18 mouse cellular contexts compared by ENCODE assay signal in genomic region chr6:61206619-61207018, GRCm38 (mm10). TPM values are rescaled to one million over a fixed set of nuclear protein-coding genes. Genes with fewer than 3 reads are reported as not detected.
"Had no signal": no experiment of that assay in that cellular context is flagged by ENCODE, and none has a peak within 500 bp of the region (broad histone marks: within the 10 kb centered on the region; RNA-seq: fewer than 3 reads in every experiment).

No protein-coding gene starts in this region.

- H3K27ac ChIP-seq: left cerebral cortex, adult 2 months; limb, embryonic 10.5 days; limb, embryonic 13.5 days; liver, embryonic 13.5 days; midbrain, embryonic 12.5 days; midbrain, embryonic 15.5 days had no signal

- H3K4me2 ChIP-seq: limb, embryonic 13.5 days; liver, embryonic 13.5 days; midbrain, embryonic 12.5 days; midbrain, embryonic 15.5 days had no signal

- H3K9me3 ChIP-seq: limb, embryonic 10.5 days; limb, embryonic 13.5 days; liver, embryonic 13.5 days; midbrain, embryonic 12.5 days; midbrain, embryonic 15.5 days had no signal

- ATAC-seq: intestine, embryonic 16.5 days; midbrain, embryonic 15.5 days had no signal

- H3K27me3 ChIP-seq: limb, embryonic 13.5 days; liver, embryonic 13.5 days; midbrain, embryonic 12.5 days; midbrain, embryonic 15.5 days had no signal

- H3K4me1 ChIP-seq: liver, embryonic 13.5 days; midbrain, embryonic 12.5 days had no signal

- H3K9ac ChIP-seq: limb, embryonic 13.5 days; liver, embryonic 13.5 days; midbrain, embryonic 12.5 days; midbrain, embryonic 15.5 days had no signal

- H3K4me3 ChIP-seq: left cerebral cortex, adult 2 months; limb, embryonic 10.5 days; limb, embryonic 13.5 days; liver, embryonic 13.5 days; midbrain, embryonic 12.5 days; midbrain, embryonic 15.5 days had no signal

- H3K36me3 ChIP-seq: limb, embryonic 10.5 days; limb, embryonic 13.5 days; liver, embryonic 13.5 days; midbrain, embryonic 12.5 days; midbrain, embryonic 15.5 days had no signal

- DNase-seq: kidney, adult 18-20 months; kidney, postnatal 10 days; layer of hippocampus, postnatal 36 days; liver; liver, embryonic 13.5 days; lung, adult 2 months; lung, postnatal 36 days; thymus, adult 2 months; thymus, postnatal 14 days; thymus, postnatal 4 days had no signal

RNA-seq across cellular contexts. Expression of gene Ccser1, which starts 26.5 kb away (rescaled TPM):
- total RNA-seq: megakaryocyte-erythroid progenitor cell, adult 5-6 weeks; monocyte, adult 5-6 weeks had no signal
